Mouse (Mus musculus): ENCODE data around the gene Selenon.

GRCm38 (mm10) chr4:134491716-134492115, 60.2 kb downstream of the Selenon start:
- no peak for TF ChIP-seq USF1 (IDR thresholded peaks at IDR 0.05; ENCODE audit: low read depth)
- no peak for TF ChIP-seq CTCF (IDR thresholded peaks at IDR 0.05; ENCODE audit: control insufficient read depth, insufficient read depth, insufficient read length)

All from C2C12 (cell line).